Mouse (Mus musculus) layer of hippocampus, postnatal 36 days (tissue): ENCODE measurements around the gene Tbc1d19. TPM values are rescaled to one million over a fixed set of nuclear protein-coding genes. Genes with fewer than 3 reads are reported as not detected.
A peak's percentile ranks its signal among the peaks of the same experiment; 100 is the strongest.

Experiments used
- DNase-seq, 2 experiments: peaks; one replicate each; pipeline ENCODE4 v3.0.0; 2022
- total RNA-seq, 2 experiments: library from RNA; stranded (reverse); gene quantifications; 2 replicates each; pipeline ENCODE4 v1.2.3; 2021

Tbc1d19 gene
- 10 to 100 TPM; 54.2 to 68.1 TPM for total RNA-seq

DNA sequence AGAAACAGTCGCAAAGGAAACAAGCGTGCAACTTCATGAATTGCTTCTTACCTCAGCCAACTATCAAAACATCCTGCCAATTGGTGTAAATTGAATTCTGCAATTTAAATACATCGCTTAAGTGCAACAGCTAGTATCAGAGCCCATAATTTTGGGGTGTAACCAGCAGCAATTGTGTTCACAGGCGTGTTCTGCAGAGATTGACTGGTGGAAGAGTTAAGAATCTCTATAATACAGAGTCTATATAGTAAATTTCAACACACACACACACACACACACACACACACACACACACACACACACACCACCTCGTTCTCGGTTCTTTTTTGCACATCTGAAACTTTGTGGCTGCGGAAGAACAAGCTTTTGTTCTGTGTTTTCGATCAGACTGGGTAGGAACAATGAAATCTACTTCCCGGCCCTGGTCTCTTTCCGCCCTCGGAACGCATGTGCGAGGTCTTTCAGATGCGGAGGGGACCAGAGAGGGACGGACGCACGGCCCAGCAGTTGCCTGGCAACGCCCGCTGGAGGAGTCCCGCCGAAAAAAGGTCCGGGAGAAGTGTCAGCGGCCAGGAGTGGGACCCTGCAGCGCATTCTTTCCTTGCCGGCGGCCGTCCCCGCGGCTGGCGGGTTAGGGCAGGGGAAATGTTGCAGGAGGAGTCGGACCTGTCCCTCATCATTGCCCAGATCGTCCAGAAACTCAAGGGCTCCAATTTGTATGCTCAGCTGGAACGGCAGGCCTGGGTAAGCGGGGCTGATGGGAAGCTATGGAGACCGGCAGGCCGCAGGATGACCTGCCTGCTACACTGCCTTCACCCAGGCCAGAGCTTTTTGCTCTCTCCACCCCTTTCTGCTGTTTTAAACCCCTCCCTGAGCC, at the start of gene Tbc1d19:
TSS of gene Tbc1d19 (plus strand) at position 492 of the 877 bp plus-strand sequence.
- DNase-seq, result peak; percentile 83 to 87

DNA sequence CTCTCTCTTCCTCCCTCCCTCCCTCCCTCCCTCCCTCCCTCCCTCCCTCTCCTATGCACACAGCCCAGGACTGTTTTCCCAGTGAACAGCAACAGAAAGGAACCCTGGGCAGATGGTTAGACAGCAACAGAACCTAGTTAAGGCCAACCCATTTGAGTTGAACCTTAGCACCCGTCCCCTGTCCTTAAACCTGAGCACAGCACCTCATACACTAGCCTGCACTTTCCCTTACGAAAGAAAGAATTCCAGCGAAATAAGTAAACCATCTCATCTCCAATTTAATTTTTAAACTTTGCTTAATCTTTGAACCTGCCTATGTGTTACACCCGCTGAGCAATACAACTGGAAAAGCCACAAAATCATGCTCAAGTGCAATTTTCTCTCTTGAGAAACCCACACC, 49.5 kb upstream of the Tbc1d19 start:
- DNase-seq, result no peak

DNA sequence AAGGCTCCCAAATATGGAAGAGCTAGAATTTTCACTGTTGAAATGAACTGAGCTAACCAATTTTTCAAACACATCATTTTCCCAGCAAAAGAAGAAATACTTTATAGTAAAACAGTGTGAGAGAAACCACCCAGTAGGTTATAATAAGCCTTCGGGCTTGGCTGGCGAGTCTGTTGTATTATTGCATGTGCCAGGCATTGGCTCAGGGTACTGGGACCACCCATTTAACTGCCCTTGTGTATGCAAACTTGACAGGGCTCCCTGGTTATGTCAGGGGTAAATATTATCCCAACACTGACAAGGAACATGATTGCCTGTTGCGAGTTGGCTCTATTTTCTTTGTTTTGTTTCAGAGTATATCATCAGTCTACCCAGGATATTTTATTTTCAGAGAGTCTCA, 48.5 kb upstream of the Tbc1d19 start:
- DNase-seq, result no peak

DNA sequence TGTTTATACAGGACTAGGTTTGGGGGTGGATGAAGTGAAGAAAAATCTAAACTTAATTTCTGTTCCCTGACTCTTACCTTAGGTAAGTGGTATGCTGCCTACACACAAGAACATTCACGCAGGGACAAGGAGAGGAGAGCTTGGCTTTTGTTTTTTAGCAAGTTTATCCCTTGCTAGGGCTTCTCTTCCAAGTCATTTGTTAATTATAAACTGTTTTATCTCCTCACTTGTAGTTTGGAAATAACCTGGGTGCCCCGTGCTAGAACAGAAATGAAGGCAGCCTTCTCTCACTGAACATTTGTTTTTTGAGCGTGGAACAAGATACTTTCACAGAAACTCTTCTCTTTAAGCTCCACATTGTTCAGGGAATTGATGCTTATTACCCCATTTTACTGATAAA, 48.1 kb upstream of the Tbc1d19 start:
- DNase-seq, result no peak

DNA sequence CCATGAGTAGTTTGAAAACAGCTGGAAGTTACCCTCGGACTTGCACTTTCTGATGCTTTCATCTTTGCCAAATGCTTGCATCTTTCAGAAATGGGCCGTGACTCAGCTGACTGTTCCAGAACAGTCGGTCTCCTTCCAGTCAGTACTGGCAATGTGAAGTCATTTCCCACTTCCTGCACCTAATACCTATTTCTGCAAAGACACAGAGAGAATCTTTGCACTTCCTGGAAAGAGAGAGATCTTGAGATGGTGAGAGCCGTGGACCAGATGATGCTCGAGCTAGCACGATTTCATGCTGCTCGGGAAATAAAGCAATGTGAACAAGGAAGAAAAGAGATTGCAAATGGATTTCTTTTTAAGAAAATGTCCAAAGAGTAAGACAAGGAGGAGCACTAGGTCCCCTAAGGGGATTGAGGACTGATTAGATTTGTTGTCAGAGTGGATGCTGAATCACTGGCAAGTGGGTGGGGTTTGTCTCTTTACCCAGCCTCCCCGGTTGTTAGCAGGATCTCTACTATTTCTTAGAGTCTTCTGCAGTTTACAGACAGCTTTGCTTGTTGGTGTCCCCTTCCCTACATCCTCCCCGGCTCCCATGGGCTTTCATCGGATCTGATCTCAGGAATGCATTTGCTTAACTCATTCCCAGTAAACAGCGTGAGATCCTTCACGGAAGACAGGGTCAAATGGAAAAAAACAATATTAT, 24.4 kb upstream of the Tbc1d19 start:
- no peak for DNase-seq

DNA sequence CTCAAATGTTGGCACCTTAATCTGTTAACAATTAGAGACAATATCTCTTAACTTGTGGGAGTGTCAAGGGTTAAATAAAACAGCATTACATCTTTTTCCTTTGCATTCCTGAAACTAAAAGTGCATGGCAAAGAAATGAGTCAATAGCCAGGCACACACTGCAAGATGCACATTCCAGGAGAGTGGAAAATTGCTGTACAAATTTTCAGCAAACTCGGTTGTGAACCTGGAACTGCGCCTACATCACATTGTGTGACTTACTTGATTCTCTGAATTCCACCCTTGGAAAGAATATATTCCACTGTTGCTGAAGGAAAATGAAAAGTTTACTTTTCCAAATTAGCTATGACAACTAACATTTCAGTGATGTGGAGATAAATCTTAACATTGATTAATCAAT, 8.0 kb upstream of the Tbc1d19 start:
- no peak for DNase-seq

DNA sequence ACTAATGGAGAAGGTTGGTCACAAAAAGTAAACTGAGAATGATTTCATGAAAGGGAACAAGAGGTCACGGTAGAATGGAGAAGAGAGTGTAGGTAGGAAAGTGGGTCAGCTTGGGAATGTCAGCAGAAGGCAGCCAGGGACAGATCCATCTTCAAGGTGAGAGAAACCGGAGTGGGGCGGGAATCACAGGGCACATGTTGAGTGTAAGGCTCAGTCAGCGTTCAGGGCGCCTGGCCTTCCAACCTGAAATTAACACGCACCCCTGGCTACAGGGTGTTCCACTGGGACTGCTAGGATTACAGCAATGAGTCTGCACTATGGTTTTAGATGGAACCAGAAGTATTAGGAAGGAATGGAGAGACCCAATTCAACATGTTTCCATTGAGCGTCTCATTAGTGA, 10.3 kb downstream of the Tbc1d19 start:
- no peak for DNase-seq

DNA sequence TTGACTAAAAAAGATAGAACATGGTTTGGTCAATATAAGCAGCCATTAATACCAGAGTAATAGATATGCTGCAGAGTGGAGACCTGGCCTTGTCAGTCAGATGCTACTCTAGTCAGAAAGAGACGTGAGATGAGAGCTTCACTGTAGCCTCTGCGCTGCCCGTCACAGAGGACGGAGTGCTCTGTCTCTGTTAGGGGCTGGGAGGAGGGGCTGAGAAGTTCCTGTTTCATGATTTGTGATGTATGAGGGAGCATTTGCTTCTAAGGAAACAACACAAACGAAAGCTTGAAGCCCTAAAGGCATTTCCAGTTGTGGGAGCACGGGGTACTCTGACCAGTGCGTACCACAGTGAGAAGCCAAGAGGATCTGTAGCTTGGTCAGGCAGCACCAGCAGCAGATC, 16.5 kb downstream of the Tbc1d19 start:
- DNase-seq, result no peak

DNA sequence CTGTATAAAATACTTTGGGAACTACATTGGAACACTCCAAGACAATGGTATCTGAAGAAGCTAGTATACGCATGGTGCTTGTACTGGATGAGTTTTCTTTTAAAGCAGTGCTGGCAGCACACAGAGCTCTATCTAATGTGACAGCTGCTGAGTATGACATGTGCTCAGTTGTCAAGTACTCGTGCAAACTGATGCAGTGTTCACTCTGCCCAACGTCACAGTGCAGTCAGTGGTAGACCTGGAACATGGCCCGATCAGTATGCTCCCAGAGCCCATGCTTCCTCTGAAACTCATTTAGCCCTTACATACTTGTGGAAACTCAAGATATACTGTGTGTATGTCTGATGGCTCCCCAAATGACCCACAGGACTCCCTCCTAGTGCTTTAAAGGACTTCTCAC, 25.1 kb downstream of the Tbc1d19 start:
- no peak for DNase-seq

DNA sequence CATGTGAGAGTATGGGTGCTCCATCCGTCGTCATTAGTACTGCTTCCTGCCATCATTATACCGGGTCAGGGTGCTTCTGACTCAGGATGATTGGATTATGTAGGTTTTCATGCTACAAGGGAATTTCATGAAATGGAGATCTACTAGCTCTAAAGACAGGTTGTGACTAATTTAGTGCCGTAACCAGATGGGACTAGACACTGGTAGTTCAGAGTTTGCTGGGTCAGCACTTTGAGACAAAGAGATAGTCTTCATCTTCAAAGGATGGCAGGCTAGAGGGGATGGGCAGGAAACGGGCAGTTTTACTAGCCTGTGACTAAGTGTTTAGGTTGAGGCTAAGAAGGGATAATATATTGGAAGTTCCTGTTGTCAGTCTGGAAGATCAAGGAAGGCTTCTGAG, 31.9 kb downstream of the Tbc1d19 start:
- no peak for DNase-seq

DNA sequence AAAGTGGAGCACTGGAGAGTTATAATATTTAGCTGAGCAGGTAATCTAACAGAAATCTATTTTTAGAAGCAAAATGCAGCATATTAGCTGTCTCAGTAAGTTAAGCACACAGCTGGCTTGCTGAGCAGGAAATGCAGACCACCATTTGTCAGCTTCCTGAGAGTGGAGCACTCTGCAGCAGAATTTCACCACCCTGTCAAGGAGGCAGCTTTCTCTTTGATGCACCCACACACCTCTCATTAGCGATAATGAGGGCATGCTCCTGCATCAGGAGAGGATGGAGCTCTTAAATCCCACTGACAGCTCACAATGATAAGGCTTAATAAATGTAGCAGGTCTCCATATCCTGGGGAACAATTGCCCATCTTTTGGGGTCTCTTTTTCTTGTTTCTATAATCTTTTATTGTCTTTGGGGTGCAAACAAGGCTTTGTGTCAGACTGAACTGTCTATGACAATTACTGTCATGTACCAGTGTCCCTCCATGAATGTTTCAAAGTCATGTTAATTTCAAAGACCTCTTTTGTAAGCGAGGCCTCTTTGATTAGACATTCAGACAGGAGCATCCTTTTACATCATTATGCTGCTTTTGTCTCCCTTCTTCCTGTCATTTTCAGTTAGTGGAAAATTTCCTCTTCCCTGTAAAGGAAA, 39.0 kb downstream of the Tbc1d19 start:
- no peak for DNase-seq

DNA sequence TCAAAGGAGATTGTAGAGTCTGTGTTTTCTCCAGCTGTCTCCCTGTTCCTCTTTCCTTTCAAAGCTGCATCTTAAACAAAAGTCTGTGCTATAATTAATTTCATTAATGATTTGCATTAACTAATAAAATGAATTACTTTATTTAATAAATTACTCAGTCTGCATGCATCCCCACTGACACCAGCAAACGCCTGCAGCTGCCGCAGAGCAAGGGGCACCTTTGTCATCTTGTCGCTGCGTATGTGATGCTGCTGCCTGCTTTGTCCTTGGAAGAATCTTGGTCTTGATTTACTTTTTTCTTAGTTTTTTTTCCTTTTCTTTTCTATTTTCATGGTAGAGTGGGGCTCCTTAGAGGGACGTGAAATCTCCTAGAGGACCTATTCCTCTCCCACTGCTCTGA, 43.2 kb downstream of the Tbc1d19 start:
- no peak for DNase-seq

DNA sequence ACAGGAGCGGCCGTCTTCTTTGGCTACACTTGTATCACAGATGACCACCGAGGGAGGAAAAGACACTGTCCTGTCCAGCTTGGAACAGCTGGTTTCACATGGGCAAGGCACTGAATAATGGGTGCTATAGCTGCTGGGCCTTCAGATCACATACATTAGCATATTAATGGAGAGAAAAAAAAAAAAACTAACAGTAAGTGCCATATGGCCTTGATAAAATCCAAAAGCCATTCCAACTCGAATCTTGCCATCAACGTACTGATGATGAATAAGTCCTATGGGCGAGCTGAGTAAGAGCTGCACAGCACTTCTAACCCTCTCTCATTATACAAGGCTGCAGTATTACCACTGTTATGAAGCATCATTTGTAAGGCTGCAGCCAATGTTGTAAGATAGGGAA, 45.2 kb downstream of the Tbc1d19 start:
- no peak for DNase-seq

DNA sequence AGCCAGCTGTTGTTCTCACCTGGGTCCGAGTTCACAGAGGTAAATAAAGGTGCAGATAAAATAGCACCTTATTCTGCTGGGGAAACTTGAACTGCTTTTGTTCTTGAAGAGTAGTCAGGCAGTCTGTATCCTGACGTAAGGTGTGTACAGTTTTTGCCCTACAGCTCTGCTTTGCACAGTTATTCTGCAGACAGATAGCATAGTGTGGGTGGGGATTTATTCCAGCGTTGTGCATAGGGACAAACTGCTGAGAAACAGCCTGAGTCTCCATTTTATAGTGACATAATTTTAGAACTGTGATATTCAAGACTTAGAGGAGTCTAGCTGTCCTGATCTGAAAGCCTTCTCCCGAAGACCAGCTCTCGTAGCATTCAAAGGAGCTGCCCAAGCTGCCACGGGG, 46.6 kb downstream of the Tbc1d19 start:
- DNase-seq, result no peak

DNA sequence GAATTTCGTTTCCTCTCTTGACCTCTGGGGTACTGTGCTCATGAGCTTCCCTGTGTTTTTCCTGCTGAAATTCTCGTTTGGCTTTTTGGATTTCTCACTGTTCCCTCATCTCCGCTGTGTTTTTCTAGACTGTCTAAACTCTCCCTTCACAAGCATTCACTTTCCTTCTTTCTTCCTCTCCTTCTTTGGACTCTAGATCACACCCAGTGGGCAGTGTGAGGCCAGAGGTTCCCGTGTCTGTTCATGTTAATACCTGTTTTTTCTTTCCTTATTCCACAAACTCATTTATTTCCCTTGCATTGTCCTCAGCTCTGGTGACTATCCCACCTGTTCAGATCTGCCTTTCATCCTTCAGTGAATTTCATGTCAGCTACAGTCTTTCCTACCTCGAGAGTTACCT, 55.7 kb downstream of the Tbc1d19 start:
- DNase-seq, result no peak

DNA sequence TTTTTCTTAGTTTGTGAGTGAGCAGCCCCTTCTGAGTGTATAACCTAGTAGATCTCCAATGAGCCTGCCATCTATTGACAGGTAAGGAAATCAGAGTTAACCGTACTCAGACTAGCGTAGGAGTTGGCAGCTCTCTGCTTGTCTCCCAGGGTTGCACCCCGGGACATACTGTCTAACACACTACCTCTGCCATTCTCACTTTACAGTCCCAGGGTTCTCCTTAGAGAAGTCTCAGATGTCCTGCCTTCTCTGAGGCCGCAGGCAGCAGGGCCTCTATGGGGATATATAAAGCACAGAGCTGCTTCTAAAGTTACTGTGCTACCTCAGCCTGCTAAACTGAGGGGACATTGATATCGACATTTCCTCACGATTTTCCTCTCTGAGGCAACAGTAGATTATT, 56.6 kb downstream of the Tbc1d19 start:
- DNase-seq, result no peak

DNA sequence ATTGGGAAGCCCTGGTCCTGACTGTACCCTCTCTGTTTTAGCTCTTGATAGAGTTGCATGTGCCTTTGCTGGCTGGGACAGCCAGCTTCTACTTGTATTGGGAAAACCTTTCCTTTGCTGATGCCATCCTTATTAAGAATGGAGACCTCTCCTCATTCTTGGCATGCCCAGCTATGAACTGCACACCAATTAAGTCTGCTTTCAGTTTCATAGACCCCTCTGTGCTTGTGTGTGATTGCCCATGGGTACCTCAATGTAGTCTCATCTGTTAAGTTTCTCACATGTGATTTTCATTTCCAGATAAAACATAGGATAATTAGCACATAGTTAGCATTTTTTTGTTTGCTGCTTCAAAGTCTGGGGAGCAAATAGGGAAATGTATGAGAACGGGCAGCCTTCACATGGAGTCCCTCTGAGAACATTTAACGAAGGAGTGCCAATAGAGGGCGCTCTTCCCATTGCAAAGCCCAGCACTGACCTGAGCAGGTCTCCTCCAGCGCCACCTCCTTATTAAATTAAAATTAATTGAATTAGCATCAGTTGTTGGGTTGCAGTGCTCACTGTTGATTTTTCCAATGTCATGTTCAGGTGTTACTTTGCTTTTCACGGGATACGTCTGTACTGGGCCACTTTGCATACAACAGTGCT, 62.4 kb downstream of the Tbc1d19 start:
- peak; percentile 37 to 52 for DNase-seq

DNA sequence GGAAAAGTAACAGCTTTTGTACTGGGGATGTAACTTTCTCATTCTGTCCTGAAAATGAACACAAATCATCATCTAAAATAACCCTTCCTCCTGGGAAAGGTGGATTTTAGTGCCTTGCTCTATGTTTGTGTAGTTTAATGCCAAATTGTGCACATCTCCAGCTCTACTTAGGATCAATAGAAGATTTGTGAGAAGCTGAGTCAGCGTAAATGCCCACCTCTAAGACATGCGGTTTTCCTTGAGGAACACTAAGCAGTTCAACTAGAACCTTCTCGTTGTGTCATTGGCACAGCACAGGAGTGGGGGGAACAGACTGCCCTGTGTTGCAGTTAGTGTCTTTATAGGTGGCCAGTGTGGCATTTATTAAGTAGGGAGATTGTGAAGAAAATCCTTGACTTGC, 65.6 kb downstream of the Tbc1d19 start:
- no peak for DNase-seq

DNA sequence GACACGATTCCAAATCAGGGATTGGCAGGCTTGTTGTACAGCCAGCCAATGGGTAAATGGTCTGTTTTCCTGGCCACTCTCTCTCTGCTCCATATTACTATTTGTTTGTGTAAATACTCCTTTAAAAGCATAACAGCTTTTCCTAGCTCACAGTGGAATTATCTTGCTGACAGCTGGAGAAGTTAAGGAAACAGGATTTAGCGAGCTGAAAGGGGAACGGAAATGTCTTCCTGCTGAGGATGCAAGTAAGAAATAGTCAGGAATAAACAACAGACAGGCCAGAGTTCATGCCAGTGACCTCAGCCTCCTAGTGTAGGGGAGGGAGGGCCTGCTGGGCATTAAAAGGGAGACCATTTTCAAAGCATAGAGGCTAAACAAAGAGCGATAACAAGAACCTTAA, 71.3 kb downstream of the Tbc1d19 start:
- DNase-seq, result no peak

DNA sequence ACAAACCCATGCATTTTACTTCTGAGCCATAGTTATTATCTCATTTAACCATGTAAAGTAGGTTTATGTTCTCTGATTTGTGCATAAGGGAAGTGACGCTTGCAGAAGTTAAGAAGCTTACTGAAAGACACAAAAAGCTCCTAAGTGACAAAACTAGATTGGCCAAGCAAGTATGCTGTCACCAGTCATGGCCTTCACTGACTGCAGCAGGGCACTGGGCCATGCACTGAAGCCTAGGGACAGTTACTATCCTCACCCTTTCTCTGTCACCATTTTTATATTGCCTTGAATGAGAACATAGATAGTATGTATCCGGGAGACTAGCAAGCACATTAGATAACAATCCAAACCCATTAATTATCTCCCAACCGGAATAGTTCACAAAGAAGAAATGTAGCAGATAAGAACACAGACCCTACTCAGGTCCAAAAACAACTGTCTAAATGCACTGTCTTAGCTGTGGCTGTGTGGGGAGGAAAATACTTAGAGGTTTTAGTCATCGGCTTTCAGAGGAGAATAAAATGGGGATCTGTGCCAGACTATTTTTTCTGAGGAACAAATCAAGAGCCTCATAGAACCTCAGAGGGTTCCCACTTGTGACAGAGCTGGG, 72.1 kb downstream of the Tbc1d19 start:
- no peak for DNase-seq

DNA sequence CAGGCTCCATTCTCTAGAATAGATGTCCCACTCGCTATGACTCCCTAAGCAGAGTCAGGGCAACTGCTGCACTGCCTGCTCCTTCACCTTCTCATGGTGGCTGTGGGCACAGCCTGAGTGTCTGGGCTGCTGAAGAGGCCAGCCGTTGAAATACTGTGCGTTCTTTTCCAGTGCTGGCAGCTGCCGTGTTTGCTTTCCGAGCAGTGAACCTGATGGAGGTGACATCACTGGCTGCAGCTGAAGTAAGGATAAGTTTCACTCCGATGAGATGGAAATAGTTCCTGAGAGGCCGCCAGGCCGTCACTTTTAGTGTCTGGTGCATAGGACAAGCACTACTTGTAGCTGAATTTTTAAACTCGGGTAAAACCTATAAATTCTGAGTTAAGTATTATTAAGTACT, 92.0 kb downstream of the Tbc1d19 start:
- no peak for DNase-seq

DNA sequence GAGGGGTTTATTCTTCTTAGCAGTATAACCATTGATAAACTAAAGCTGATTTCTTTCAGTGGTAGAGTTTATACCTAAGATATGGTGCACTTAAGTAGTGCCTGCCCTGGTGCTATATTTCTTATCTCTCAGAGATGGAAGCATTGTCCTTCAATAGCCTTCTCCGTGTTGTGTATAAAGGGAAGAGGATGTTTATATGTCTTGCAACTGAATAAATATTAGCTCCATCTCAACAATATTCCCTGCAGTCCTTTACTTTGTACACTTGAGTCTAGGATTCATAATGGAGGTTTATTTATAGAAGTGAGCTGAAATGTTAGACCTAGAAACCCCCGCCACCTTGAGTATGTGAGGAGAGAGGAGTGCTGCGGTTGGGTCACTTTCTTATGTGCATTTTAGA, 93.4 kb downstream of the Tbc1d19 start:
- DNase-seq, result no peak

DNA sequence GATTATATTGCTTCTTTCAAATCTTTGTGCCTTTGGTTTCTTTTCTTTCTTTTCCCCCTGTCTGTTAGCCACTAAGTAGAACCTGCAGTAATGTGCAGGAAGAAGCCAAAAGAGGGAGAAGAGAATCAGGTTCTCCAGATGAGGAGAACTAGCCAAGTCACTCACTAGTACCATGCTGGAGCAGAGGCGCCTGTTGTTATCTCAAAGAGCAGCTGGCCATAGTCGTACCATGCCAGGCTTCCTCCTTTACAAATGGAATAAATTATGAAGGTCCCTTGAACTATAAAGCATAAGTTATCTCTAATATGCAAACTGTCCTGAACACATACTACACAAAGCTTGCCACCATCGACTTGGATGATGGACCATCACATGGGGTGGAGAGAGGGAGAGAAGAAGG, 99.8 kb downstream of the Tbc1d19 start:
- DNase-seq, result no peak
